ENCODE assay signal across 21 mouse cellular contexts in the genomic region with DNA sequence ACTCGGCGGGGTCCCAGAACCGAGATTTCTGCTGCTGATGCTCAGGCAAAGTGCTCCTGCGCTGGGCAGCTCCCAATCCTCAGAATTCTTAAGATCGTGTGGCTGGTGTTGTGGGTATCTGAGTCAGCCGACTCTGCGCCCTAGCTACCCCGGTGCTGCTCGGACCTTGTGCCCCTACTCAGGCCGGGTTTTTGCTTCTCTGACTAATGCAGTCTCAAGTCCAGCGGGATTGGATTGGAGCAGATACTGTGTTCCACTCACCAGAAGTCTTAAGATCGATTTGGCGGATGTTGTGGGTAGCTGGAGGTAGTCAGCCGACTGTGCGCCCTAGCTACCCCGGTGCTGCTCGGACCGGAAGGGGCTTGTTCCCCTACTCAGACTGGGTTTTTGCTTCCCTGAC. TPM values are rescaled to one million over a fixed set of nuclear protein-coding genes. Genes with fewer than 3 reads are reported as not detected.
"Had no signal": no experiment of that assay in that cellular context is flagged by ENCODE, and none has a peak within 500 bp of the region (broad histone marks: within the 10 kb centered on the region; RNA-seq: fewer than 3 reads in every experiment).

No protein-coding gene starts in this region.

- H3K4me1 ChIP-seq: lung, embryonic 15.5 days; megakaryocyte, embryonic 14.5 days; midbrain, embryonic 13.5 days; midbrain, embryonic 15.5 days; neural tube, embryonic 12.5 days; stomach, embryonic 15.5 days had no signal

- H3K9me3 ChIP-seq: lung, embryonic 15.5 days; megakaryocyte, embryonic 14.5 days; midbrain, embryonic 13.5 days; midbrain, embryonic 15.5 days; neural tube, embryonic 12.5 days; stomach, embryonic 15.5 days had no signal

- H3K27ac ChIP-seq: lung, embryonic 15.5 days; macrophage; midbrain, embryonic 13.5 days; midbrain, embryonic 15.5 days; neural tube, embryonic 12.5 days; stomach, embryonic 15.5 days; stomach, postnatal 0 days had no signal

- H3K36me3 ChIP-seq: lung, embryonic 15.5 days; midbrain, embryonic 13.5 days; midbrain, embryonic 15.5 days; neural tube, embryonic 12.5 days; stomach, embryonic 15.5 days had no signal

- H3K4me3 ChIP-seq: lung, embryonic 15.5 days; megakaryocyte, embryonic 14.5 days; midbrain, embryonic 13.5 days; midbrain, embryonic 15.5 days; neural tube, embryonic 12.5 days; stomach, embryonic 15.5 days had no signal

- DNase-seq: liver, postnatal 0 days; lung, adult 2 months; lung, postnatal 14 days; lung, postnatal 36 days; right cerebral cortex, postnatal 14 days; thymus, adult 2 months; thymus, postnatal 25 days had no signal

- H3K27me3 ChIP-seq: lung, embryonic 15.5 days; megakaryocyte, embryonic 14.5 days; midbrain, embryonic 13.5 days; midbrain, embryonic 15.5 days; neural tube, embryonic 12.5 days; stomach, embryonic 15.5 days had no signal

- H3K9ac ChIP-seq: liver, postnatal 0 days; lung, embryonic 15.5 days; midbrain, embryonic 13.5 days; midbrain, embryonic 15.5 days; neural tube, embryonic 12.5 days; stomach, embryonic 15.5 days had no signal

RNA-seq across cellular contexts. Expression of a gene that starts 19.3 kb away (rescaled TPM):
- total RNA-seq: midbrain, postnatal 0 days; monocyte, adult 5-6 weeks had no signal
- polyA plus RNA-seq: macrophage; midbrain, embryonic 11.5 days; midbrain, embryonic 13.5 days; midbrain, embryonic 15.5 days; midbrain, postnatal 0 days; neural tube, embryonic 12.5 days; neural tube, embryonic 14.5 days; stomach, embryonic 15.5 days; stomach, postnatal 0 days had no signal

RNA-seq across cellular contexts. Expression of a gene that starts 37.5 kb away (rescaled TPM):
- total RNA-seq: megakaryocyte progenitor cell, adult 5-6 weeks; monocyte, adult 5-6 weeks; neutrophil, adult 5-6 weeks had no signal
- polyA plus RNA-seq: liver, postnatal 0 days; macrophage; neural tube, embryonic 12.5 days; stomach, postnatal 0 days had no signal
